Mouse (Mus musculus) G1E-ER4 (cell line): ENCODE data around the gene Klhl41. TPM values are rescaled to one million over a fixed set of nuclear protein-coding genes. Genes with fewer than 3 reads are reported as not detected.

Experiments used
- GATA1 ChIP-seq: IDR thresholded peaks from one replicate; pipeline ENCODE4 v1.8.0; 2012; ENCODE audit warnings: low read length, inconsistent platforms
- polyA plus RNA-seq: library from polyadenylated mRNA; stranded (reverse); fragments of >175 nt; gene quantifications from 2 replicates; pipeline ENCODE4 v1.2.3, GENCODE M21; 2012

The Klhl41 gene
- polyA plus RNA-seq, result not detected in 2 replicates

DNA sequence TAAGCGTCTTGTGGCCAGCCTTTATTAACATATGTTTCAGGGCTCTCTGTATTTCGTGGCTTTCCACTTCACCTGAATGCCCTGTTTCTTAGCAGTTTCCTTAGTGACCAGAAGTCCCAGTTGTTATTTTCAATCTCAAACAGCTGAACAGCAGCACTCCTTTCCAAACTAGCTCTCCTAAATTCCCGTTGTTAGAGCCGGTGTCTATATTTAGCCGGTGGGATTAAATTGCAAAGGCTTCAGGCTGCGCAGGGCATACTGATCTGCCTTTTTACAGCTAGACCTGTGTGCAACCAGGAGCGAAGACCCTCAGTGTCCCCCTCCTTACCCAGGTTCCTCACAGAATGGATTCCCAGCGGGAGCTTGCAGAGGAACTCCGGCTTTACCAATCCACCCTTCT, at the start of gene Klhl41:
Gene Klhl41, plus strand, starts transcription at position 268 of the 400 bp plus-strand sequence.
- TF ChIP-seq GATA1, result no peak

DNA sequence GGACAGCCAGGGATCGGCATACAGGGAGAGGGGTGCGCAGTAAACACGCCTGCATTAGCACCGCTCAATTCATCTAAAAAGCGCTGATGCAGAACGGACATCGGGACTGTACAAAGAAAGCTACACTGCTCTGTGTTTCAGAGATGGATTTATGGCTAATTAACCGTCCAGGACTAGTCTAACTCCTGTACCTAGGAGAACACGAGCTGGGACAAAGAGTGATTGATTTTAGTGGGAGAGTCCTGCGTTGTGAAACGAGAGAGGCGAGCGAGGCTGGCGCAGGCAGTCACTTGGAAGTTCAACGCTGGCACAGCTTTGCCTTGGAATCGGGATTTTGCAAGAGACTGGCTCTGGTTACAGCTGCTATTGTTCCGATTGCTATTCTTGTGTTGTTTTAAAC, 40.7 kb upstream of the Klhl41 start:
- no peak for TF ChIP-seq GATA1

DNA sequence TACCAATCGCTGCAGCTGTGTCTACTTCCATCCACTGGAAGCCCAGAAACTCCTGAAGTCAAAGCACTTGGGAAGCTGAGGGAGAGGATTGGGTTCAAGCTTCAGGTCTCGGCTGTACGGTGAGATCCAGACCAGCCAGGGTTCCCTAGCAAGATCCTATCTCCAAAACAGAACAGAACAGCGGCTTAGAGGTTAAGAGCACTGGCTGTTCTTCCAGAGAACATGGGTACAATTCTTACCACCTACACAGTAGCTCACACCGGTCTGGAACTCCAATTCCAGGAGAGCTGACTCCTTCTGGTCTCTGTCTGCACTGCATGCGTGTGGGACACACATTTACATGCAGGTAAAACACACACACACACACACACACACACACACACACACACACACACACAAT, 40.0 kb upstream of the Klhl41 start:
- no peak for TF ChIP-seq GATA1

GRCm38 (mm10) chr2:69630792-69631191, 39.1 kb upstream of the Klhl41 start:
- TF ChIP-seq GATA1, result no peak

DNA sequence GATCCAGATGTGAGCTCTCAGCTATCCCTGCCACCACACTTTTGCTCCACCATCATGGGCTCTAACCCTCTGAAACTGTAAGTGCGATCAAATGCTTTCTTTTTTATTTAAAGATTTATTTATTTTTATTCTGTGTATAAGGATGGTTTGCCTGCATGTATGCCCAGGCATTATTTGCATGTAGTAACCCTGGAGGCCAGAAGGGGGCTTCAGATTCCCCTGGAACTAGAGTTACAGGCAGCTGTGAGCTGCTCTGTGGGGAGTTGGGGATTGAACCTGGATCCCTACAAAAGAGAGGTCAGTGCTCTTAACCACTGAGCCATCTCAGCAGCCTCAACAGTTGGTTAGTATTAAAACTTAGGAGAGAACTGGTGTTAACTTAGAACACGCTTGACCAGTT, 38.5 kb upstream of the Klhl41 start:
- no peak for TF ChIP-seq GATA1

DNA sequence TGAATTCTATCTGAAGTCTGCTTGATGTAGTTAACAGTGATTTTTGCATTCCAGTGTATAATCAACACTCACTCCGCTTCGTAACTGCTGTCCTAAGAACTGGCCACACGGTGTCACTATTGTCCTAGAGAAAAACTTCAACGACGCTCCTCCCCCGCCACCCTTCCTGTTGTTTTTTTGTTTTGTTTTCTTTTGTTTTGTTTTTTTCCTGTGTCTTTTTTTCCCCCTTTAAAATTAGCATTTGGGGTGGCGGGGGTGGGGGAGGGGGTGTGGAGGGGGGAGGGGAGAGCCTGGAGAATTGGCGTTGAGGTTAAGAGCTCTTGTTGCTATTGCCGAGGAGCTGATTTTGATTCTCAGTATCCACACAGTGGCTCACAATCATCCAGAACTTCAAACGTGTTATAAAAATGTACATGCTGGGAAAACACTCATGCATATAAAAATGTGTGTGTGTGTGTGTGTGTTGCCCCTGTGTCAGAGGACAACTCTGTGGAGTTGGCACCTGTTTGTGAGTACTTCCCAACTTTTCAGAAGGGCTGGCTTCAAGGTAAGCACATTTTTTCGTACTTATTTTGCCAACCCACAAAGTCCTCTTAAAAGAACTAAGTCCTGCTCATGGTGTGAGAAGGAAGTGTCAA, 34.7 kb upstream of the Klhl41 start:
- TF ChIP-seq GATA1, result no peak

DNA sequence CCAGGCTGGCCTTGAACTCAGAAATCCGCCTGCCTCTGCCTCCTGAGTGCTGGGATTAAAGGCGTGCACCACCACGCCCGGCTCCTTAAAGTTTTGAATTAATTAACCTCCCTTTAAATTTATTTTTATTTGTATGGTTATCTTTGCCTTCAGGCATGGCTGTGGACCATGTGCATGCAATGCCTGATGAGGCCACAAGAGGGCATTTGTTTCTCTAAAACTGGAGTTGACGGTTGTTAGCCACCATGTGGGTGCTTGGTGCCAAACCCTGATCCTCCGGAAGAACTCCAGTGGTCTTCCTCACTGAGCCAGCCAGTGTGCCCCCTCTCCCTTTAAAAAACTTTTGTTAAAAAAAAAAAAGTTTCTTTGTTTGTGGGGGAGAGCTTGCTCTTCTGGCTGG, 34.1 kb upstream of the Klhl41 start:
- no peak for TF ChIP-seq GATA1

DNA sequence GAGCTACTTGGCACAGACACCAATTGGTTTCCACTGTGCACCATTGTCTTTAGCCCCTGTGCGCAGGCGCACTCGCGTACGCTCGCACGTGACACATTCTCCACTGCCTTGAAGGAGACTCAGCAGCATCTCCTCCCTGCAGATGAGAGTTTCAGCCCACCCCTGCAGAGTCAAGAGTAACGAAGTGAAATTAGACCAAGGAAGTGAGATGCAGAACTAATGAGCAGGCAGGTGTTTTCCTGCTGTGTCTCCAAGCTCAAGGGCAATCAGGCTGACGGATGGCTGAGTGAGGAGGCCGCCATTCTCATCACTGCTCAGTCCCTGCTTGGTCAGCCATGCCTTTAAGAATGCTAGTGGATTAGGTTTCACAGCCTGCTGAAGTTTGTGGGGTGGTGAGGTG, 29.8 kb upstream of the Klhl41 start:
- TF ChIP-seq GATA1, result no peak

- no peak for TF ChIP-seq GATA1
These were observed 24.8 kb upstream of the Klhl41 start for GRCm38 (mm10) chr2:69644968-69645617.

DNA sequence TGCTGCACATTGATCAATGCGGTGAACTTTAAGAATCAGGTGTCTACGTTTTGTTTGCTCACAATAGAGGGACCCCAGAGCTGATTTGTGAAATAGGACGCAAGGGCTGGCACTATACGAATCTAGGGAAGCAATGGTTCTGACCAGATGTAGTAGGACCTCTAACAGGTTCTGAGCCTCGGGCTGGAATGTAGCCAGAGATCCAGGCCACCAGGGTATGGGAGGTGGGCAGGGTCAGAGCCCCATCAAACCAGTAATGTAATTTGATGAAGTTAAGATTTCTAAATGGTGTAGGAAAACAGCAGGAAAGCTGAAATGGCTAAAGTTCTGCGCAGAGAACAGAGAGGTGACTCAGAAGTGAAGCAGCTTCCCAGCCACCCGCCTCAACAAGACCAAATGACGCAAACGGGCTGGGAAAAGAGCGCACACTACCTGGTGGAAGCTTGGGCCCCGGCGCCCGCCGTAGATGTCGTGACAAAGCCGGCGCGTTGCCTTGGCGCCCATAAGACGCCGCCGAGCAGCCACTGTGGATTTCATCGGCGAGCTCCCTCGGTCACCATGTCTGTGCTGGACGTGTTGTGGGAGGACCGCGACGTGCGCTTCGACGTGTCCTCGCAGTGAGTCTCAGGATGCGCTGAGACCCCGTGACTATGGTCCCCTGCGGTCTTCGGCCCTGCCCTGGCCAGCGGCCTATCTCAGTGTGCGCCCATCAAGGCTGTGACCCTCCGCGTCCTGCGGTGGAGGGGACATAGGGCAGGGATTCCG, 23.0 kb upstream of the Klhl41 start, which contains the start of gene Bbs5:
Gene Bbs5, plus strand, starts transcription at position 446 of the 765 bp plus-strand sequence.
- TF ChIP-seq GATA1, result no peak

- no peak for TF ChIP-seq GATA1
These were observed 20.2 kb upstream of the Klhl41 start for GRCm38 (mm10) chr2:69649716-69650115.

DNA sequence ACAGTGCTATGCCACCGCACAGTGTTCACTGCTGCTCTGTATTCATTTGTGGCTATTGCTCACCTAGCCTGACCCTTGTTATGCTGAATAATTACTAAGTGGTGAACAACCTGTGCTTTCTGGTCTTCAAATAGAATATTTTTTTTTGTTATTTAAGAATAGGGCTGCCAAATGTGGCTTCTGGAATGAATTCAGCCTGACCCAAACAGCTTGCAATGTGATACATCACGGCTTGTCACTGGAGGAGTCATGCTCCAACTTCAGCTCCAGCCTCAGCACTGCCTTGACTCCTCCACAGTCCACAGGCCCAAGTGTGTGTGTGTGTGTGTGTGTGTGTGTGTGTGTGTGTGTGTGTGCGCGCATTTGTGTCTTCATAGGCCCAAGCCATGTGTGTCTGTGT, 10.6 kb upstream of the Klhl41 start:
- no peak for TF ChIP-seq GATA1

GRCm38 (mm10) chr2:69663827-69664476, 6.0 kb upstream of the Klhl41 start:
- TF ChIP-seq GATA1, result no peak

- no peak for TF ChIP-seq GATA1
These were observed 2.3 kb upstream of the Klhl41 start for GRCm38 (mm10) chr2:69667656-69668055.

- TF ChIP-seq GATA1, result no peak
These were observed 1.5 kb upstream of the Klhl41 start for GRCm38 (mm10) chr2:69668414-69668813.

DNA sequence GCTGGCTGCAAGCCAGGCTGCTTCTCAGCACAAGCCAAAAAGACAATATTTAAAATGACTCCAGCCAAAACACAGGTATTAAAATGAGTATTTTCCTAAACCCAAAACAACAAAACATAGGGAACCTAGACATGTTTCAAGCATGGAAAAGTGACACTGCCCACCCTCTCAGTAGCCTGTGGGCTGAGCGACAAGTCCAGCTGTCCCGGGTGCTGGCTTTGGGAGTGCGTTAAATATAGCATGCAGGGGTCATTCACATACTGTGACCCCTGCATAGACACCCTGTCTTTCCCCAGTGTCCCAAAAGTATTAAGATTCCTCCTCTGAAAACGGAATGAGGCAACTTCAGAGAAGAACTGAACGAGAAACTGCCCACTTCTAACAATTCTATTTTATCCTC, 3.8 kb downstream of the Klhl41 start:
- TF ChIP-seq GATA1, result no peak

DNA sequence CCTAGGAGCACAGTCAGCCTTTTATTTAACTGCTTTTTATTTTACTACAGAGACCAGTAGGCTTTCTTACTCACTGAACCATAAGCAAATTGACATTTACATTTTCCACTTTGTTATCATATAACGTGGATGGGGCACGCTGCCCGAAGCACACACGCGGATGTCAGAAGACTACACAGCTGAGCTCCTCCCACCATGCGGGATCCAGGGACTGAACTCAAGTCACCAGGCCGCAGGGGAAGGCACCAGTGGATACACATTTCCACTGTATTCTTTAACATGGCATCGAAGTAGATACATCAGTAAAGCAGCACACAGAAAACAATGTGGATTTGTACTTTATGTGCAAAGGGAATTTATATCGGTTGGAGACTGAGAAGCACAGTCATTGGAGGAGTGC, 5.3 kb downstream of the Klhl41 start:
- TF ChIP-seq GATA1, result no peak
